Mouse (Mus musculus): ENCODE data around the gene Lias.

- TF ChIP-seq EP300 (IDR thresholded peaks at IDR 0.05; ENCODE audit: insufficient read depth, low read depth, low read length) (peak; percentile 9; the same call in 1 of the 2 replicates), POLR2A (IDR thresholded peaks at IDR 0.05; ENCODE audit: insufficient read depth, low read length) (no peak)
Measured at GRCm38 (mm10) chr5:65390648-65391644, at the start of gene Lias, which contains the start of gene Rpl9.

Data from ES-Bruce4 (cell line).